Mouse (Mus musculus): ENCODE data around the gene Pofut1. TPM values are rescaled to one million over a fixed set of nuclear protein-coding genes. Genes with fewer than 3 reads are reported as not detected.

Pofut1 gene
- polyA plus RNA-seq, 1 experiment = 18.7 TPM

DNA sequence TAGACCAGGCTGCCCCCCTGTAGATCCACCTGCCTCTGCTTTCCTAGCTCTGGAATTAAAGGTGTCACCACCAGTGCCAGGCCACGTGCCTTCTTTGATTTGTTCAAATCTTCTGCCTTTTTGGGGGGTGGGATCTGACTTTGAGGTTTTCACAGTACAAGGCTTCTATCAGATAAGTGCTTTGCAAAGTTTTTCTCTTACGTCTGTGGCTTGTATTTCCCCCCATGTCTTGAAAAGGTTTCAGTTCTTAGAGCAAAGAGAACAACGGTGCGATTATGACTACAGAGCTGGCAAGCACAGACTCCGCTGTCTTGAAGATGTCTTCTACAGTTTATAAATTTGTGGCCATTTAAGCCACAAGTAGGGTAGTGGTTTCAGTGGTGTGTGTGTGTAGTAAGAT is 29.9 kb upstream of the Pofut1 start:
- Histone ChIP-seq H3K27me3 (ENCODE audit: control insufficient read depth, insufficient read depth, low read length) (no peaks in the 10 kb centered on the region), H3K4me1 (ENCODE audit: control insufficient read depth, insufficient read depth, insufficient read length) (peaks cover 10% of the 10 kb centered on the region; the same call in 1 of the 2 replicates), H3K4me3 (ENCODE audit: extremely low read depth, insufficient read depth, insufficient read length) (no peak overlapping the region), H3K36me3 (ENCODE audit: control insufficient read depth, insufficient read depth, low read length) (peaks cover 13% of the 10 kb centered on the region), H3K27ac (ENCODE audit: insufficient read depth, low read length) (no peak overlapping the region)
- no peak for TF ChIP-seq CTCF (IDR thresholded peaks at IDR 0.05; ENCODE audit: extremely low read depth, insufficient read depth, insufficient read length, insufficient replicate concordance)
- TF ChIP-seq POLR2A (IDR thresholded peaks at IDR 0.05; ENCODE audit: low read depth, low read length) = no peak
- DNase-seq (ENCODE audit: low read depth in 1 of 2, low spot score in 2 of 2) = no peak
- WGBS = 56% methylated on average over 5 of the region's 5 CpGs

DNA sequence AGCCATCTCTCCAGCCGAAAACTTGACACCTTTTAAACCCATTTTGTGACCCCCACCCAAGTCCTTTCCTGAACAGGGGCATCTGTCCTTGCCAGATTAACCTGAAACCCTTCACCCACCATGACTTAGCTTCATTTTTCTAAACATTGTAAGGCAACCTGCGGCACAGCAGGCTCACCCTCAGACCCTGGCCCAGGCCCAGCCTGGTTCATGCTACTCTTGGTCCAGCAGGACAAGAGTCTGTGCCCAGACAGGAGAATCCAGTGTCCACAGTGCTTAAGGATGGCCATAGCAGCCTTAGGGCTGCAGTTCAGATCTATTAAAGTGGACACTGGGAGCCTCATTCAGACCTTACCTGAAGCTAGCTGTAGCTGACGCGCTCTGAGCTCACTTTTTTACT is 28.0 kb upstream of the Pofut1 start:
- peaks cover 10% of the 10 kb centered on the region; the same call in 1 of the 2 replicates for H3K4me1 ChIP-seq (ENCODE audit: control insufficient read depth, insufficient read depth, insufficient read length)
- peaks cover 10% of the 10 kb centered on the region for H3K36me3 ChIP-seq (ENCODE audit: control insufficient read depth, insufficient read depth, low read length)
- no peak for DNase-seq (ENCODE audit: low read depth in 1 of 2, low spot score in 2 of 2)
- H3K27ac ChIP-seq (ENCODE audit: insufficient read depth, low read length) = no peak overlapping the region
- TF ChIP-seq CTCF (IDR thresholded peaks at IDR 0.05; ENCODE audit: extremely low read depth, insufficient read depth, insufficient read length, insufficient replicate concordance) (no peak), POLR2A (IDR thresholded peaks at IDR 0.05; ENCODE audit: low read depth, low read length) (no peak)
- no peaks in the 10 kb centered on the region for H3K27me3 ChIP-seq (ENCODE audit: control insufficient read depth, insufficient read depth, low read length)
- H3K4me3 ChIP-seq (ENCODE audit: extremely low read depth, insufficient read depth, insufficient read length) = no peak overlapping the region
- 89% methylated on average over 4 of the region's 4 CpGs for WGBS

DNA sequence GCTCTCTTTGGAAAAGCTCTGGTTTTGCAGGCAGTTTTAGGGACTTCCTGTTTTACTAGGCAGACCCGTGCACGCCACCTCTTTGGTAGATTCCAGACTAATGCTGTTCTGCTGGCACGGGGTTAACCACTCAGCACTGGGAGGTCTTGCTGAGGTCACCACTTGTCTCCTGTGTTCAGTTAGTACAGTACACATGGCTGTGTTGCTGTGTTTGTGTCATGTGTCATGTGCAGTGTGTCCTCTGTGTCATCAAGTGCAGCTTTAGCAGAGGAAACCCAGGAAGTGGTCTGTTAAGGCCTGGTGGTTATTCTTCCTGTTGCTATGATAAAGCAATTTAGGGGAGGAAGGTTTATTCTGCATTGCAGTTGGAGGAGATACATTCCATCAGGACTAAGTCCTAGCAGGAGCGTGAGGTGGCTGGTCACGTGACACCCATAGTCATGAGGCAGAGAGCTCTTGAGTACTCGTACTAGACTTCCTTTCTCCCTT is 26.5 kb upstream of the Pofut1 start:
- Histone ChIP-seq H3K27ac (ENCODE audit: insufficient read depth, low read length) (peak overlapping the region; percentile 78), H3K4me1 (ENCODE audit: control insufficient read depth, insufficient read depth, insufficient read length) (peaks cover 10% of the 10 kb centered on the region; the same call in 1 of the 2 replicates), H3K27me3 (ENCODE audit: control insufficient read depth, insufficient read depth, low read length) (no peaks in the 10 kb centered on the region), H3K4me3 (ENCODE audit: extremely low read depth, insufficient read depth, insufficient read length) (no peak overlapping the region), H3K36me3 (ENCODE audit: control insufficient read depth, insufficient read depth, low read length) (peaks cover 2% of the 10 kb centered on the region)
- WGBS = 13% methylated on average over 6 of the region's 6 CpGs
- TF ChIP-seq POLR2A (IDR thresholded peaks at IDR 0.05; ENCODE audit: low read depth, low read length) (no peak), CTCF (IDR thresholded peaks at IDR 0.05; ENCODE audit: extremely low read depth, insufficient read depth, insufficient read length, insufficient replicate concordance) (no peak)
- DNase-seq (ENCODE audit: low read depth in 1 of 2, low spot score in 2 of 2) = peak; percentile 5 to 49

DNA sequence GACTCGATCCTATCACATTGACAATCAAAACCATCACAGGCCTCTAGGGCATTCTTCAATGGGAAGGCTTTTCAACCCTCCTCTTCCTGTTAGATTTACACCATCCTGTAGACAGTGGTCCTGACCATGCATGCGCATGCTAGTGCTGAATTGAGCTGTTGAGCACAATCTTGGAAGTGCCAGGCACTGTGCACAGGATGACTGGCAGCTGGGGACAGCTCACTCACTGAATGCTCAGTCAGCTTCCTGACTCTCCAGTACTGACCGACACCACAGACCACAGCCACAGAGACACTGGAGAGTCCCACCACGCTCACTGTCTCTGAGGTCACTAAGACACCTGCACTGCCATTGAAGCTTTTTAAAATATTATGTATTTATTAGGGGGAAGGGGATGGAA is 25.9 kb upstream of the Pofut1 start:
- H3K36me3 ChIP-seq (ENCODE audit: control insufficient read depth, insufficient read depth, low read length) = no peaks in the 10 kb centered on the region
- no peak for TF ChIP-seq POLR2A (IDR thresholded peaks at IDR 0.05; ENCODE audit: low read depth, low read length)
- no peak for TF ChIP-seq CTCF (IDR thresholded peaks at IDR 0.05; ENCODE audit: extremely low read depth, insufficient read depth, insufficient read length, insufficient replicate concordance)
- H3K4me1 ChIP-seq (ENCODE audit: control insufficient read depth, insufficient read depth, insufficient read length) = peaks cover 10% of the 10 kb centered on the region; the same call in 1 of the 2 replicates
- WGBS = 37% methylated on average over 4 of the region's 4 CpGs
- H3K4me3 ChIP-seq (ENCODE audit: extremely low read depth, insufficient read depth, insufficient read length) = no peak overlapping the region
- DNase-seq (ENCODE audit: low read depth in 1 of 2, low spot score in 2 of 2) = no peak
- no peak overlapping the region for H3K27ac ChIP-seq (ENCODE audit: insufficient read depth, low read length)
- H3K27me3 ChIP-seq (ENCODE audit: control insufficient read depth, insufficient read depth, low read length) = no peaks in the 10 kb centered on the region

DNA sequence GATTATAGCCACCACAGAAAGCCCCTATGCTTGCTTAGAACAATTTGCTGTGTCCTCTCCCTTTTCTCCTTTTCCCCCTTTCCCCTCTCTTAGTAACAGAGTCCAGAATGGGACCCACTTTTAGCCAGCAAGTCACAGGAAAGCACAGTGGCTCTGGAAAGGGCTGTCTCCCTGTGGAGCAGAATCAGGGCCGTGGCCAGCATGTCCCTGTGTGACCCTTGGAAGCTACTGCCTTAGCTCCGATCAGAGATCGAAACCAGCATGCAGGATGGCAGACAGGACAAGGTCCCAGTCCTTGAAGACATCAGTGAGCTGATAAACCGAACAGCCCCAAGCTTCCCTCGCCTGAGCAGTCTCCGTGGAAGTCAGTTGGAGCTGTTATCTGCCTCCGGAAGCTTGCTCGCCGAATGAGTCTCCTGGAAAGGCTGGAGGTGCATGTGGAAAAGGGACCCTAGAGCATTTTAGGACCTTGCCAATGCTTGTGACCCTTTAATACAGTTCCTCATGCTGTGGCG is 23.4 kb upstream of the Pofut1 start:
- H3K27ac ChIP-seq (ENCODE audit: insufficient read depth, low read length) = no peak overlapping the region
- no peaks in the 10 kb centered on the region for H3K27me3 ChIP-seq (ENCODE audit: control insufficient read depth, insufficient read depth, low read length)
- H3K4me1 ChIP-seq (ENCODE audit: control insufficient read depth, insufficient read depth, insufficient read length) = peaks cover 10% of the 10 kb centered on the region; the same call in 1 of the 2 replicates
- 93% methylated on average over 10 of the region's 10 CpGs for WGBS
- no peaks in the 10 kb centered on the region for H3K36me3 ChIP-seq (ENCODE audit: control insufficient read depth, insufficient read depth, low read length)
- no peak for DNase-seq (ENCODE audit: low read depth in 1 of 2, low spot score in 2 of 2)
- no peak overlapping the region for H3K4me3 ChIP-seq (ENCODE audit: extremely low read depth, insufficient read depth, insufficient read length)
- TF ChIP-seq POLR2A (IDR thresholded peaks at IDR 0.05; ENCODE audit: low read depth, low read length) (no peak), CTCF (IDR thresholded peaks at IDR 0.05; ENCODE audit: extremely low read depth, insufficient read depth, insufficient read length, insufficient replicate concordance) (no peak)

DNA sequence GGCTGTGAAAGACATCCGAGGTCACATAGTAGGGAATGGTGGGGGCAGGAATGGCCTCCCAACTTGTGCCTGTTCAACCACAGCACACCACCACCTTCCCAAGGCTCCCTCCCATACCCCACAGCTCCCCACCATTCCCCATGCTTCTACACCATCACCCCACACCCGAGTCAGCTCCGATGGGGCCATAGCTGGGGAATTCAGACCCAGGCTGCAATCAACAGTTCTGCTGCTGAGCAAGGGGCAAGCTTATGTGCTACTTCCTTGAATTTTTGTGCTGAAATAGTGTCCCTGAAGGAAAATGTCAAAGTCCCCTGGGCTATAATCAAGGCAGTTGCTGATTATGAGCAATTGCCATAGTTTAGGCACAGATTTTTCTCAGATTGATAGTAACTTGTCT is 22.8 kb upstream of the Pofut1 start:
- Histone ChIP-seq H3K4me3 (ENCODE audit: extremely low read depth, insufficient read depth, insufficient read length) (no peak overlapping the region), H3K4me1 (ENCODE audit: control insufficient read depth, insufficient read depth, insufficient read length) (peaks cover 10% of the 10 kb centered on the region; the same call in 1 of the 2 replicates), H3K36me3 (ENCODE audit: control insufficient read depth, insufficient read depth, low read length) (no peaks in the 10 kb centered on the region), H3K27ac (ENCODE audit: insufficient read depth, low read length) (no peak overlapping the region), H3K27me3 (ENCODE audit: control insufficient read depth, insufficient read depth, low read length) (no peaks in the 10 kb centered on the region)
- no peak for DNase-seq (ENCODE audit: low read depth in 1 of 2, low spot score in 2 of 2)
- TF ChIP-seq POLR2A (IDR thresholded peaks at IDR 0.05; ENCODE audit: low read depth, low read length) (no peak), CTCF (IDR thresholded peaks at IDR 0.05; ENCODE audit: extremely low read depth, insufficient read depth, insufficient read length, insufficient replicate concordance) (no peak)
- 81% methylated on average over 3 of the region's 3 CpGs for WGBS

DNA sequence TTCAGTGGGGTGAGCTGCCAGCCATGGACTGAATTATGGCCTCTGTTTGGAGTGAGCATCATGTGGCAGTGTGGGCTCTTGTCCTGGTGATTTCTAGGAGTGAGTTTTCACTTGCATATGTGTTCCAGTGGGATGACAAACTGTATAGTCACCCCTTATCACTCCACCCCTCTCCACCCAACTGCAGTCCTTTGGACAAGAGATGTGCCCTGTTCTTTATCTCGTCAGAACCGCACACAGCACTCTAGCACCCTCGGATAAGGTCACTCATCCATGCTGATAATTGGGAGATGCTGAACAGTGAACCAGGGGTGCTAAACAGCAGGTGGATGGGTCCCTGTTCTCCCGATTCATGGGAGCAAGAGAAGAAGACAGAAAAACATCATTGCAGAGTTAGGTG is 19.7 kb upstream of the Pofut1 start:
- DNase-seq (ENCODE audit: low read depth in 1 of 2, low spot score in 2 of 2) = no peak
- 80% methylated on average over 4 of the region's 4 CpGs for WGBS
- H3K4me3 ChIP-seq (ENCODE audit: extremely low read depth, insufficient read depth, insufficient read length) = no peak overlapping the region
- no peaks in the 10 kb centered on the region for H3K36me3 ChIP-seq (ENCODE audit: control insufficient read depth, insufficient read depth, low read length)
- peaks cover 7% of the 10 kb centered on the region; the same call in 1 of the 2 replicates for H3K4me1 ChIP-seq (ENCODE audit: control insufficient read depth, insufficient read depth, insufficient read length)
- H3K27me3 ChIP-seq (ENCODE audit: control insufficient read depth, insufficient read depth, low read length) = no peaks in the 10 kb centered on the region
- H3K27ac ChIP-seq (ENCODE audit: insufficient read depth, low read length) = no peak overlapping the region
- no peak for TF ChIP-seq CTCF (IDR thresholded peaks at IDR 0.05; ENCODE audit: extremely low read depth, insufficient read depth, insufficient read length, insufficient replicate concordance)
- no peak for TF ChIP-seq POLR2A (IDR thresholded peaks at IDR 0.05; ENCODE audit: low read depth, low read length)
